Comparison of ENCODE assay signal across 28 mouse cellular contexts in the genomic region with DNA sequence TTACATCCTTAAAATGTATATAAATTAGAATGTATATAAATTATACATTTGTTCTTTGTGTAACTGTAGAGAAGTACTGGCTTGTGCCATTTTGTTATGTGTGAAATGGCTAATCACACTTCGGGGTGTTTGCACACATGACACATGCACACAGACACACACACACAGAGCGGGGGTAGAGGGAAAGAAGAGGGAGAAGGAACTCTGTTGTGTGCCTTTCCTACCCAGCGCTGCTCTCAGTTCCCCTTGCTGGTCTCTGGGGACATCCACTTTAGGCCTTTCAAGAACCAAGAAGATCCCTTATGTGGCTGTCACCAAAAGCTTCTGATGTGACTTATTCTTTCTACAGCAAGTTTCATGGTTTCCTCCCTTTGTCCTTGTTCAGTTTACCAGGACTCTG. TPM values are rescaled to one million over a fixed set of nuclear protein-coding genes. Genes with fewer than 3 reads are reported as not detected.
A peak's percentile ranks its signal among the peaks of the same experiment; 100 is the strongest.
DNase-seq lines count a peak whose midpoint lies in the region; ATAC-seq and TF ChIP-seq lines count a peak whose summit lies in the region.
"Had no signal": no experiment of that assay in that cellular context is flagged by ENCODE, and none has a peak within 500 bp of the region (broad histone marks: within the 10 kb centered on the region; RNA-seq: fewer than 3 reads in every experiment).

No protein-coding gene starts in this region.

- peak; percentile 73 to 79 for DNase-seq in B cell, adult 2 months
- peak; percentile 14 for DNase-seq in c-Kit-positive CD71-negative TER-119-negative erythroid progenitor cells, embryonic 14.5 days (ENCODE audit: low read depth)
- DNase-seq in spleen, adult 2 months (ENCODE audit: low read depth in 1 of 2, low spot score in 2 of 2) = peak; percentile 60 to 63
- no peak for DNase-seq in Muller cell, postnatal 12 days (ENCODE audit: inconsistent ontology term)
- DNase-seq in thymus, postnatal 10 days (ENCODE audit: low spot score in 2 of 2) = no peak
- DNase-seq: adrenal gland, postnatal 14 days; cerebellum, adult 2 months; cerebellum, postnatal 10 days; embryo, embryonic 11 days; gastrocnemius, postnatal 25 days; heart, adult 11 months; heart, postnatal 36 days had no signal

- H3K36me3 ChIP-seq in spleen, adult 2 months (ENCODE audit: control insufficient read depth, insufficient read depth, low read length) = no peaks in the 10 kb centered on the region
- H3K36me3 ChIP-seq in midbrain, embryonic 16.5 days (ENCODE audit: control insufficient read depth, insufficient read depth, low read length) = no peaks in the 10 kb centered on the region
- no peaks in the 10 kb centered on the region for H3K36me3 ChIP-seq in intestine, embryonic 16.5 days (ENCODE audit: control insufficient read depth, insufficient read depth, low read length)
- H3K36me3 ChIP-seq: embryonic facial prominence, embryonic 15.5 days; forebrain, embryonic 10.5 days; forebrain, embryonic 15.5 days; heart, embryonic 13.5 days; hindbrain, embryonic 12.5 days had no signal

- H3K27ac ChIP-seq in spleen, adult 2 months (ENCODE audit: insufficient read depth, low read length) = no peak overlapping the region
- no peak overlapping the region for H3K27ac ChIP-seq in midbrain, embryonic 16.5 days (ENCODE audit: low read length)
- H3K27ac ChIP-seq in intestine, embryonic 16.5 days (ENCODE audit: low read length) = no peak overlapping the region
- H3K27ac ChIP-seq: embryonic facial prominence, embryonic 15.5 days; forebrain, embryonic 10.5 days; forebrain, embryonic 15.5 days; heart, embryonic 13.5 days; hindbrain, embryonic 12.5 days had no signal

- H3K27me3 ChIP-seq in spleen, adult 2 months (ENCODE audit: control insufficient read depth, insufficient read depth, low read length) = no peaks in the 10 kb centered on the region
- H3K27me3 ChIP-seq in midbrain, embryonic 16.5 days (ENCODE audit: control insufficient read depth, insufficient read depth, low read depth, low read length) = no peaks in the 10 kb centered on the region
- H3K27me3 ChIP-seq in intestine, embryonic 16.5 days (replicated peaks; ENCODE audit: control insufficient read depth, insufficient read depth, low read length) = no peaks in the 10 kb centered on the region
- H3K27me3 ChIP-seq: embryonic facial prominence, embryonic 15.5 days; forebrain, embryonic 15.5 days; heart, embryonic 13.5 days; hindbrain, embryonic 12.5 days; Patski had no signal

- H3K9me3 ChIP-seq in midbrain, embryonic 16.5 days (replicated peaks; ENCODE audit: control insufficient read depth, low read length, poor library complexity, severe bottlenecking) = no peaks in the 10 kb centered on the region
- H3K9me3 ChIP-seq in intestine, embryonic 16.5 days (ENCODE audit: control insufficient read depth, low read length) = no peaks in the 10 kb centered on the region
- H3K9me3 ChIP-seq: embryonic facial prominence, embryonic 15.5 days; forebrain, embryonic 10.5 days; forebrain, embryonic 15.5 days; heart, embryonic 13.5 days; hindbrain, embryonic 12.5 days had no signal

- ATAC-seq in monocyte, adult 5-6 weeks (replicated peaks; ENCODE audit: insufficient number of reproducible peaks, low FRiP score, low TSS enrichment, poor library complexity, severe bottlenecking) = 0 out of 2 replicates have a peak, but pooled peaks have one; percentile 27
- no peak for ATAC-seq in midbrain, embryonic 16.5 days
- no peak for ATAC-seq in intestine, embryonic 16.5 days
- ATAC-seq: activated CD4-positive, CD25-positive, alpha-beta regulatory T cell, adult 4 months; CD4-positive, CD25-positive, alpha-beta regulatory T cell, adult 4 months; forebrain, embryonic 15.5 days; hindbrain, embryonic 16.5 days; inflammation-experienced regulatory T-cells, adult 6 months; Patski had no signal

- TF ChIP-seq POLR2A in spleen, adult 2 months (IDR thresholded peaks at IDR 0.05; ENCODE audit: low read depth, low read length) = no peak

- 32% methylated on average over 3 of the region's 3 CpGs for WGBS in spleen, adult 2 months
- 84% methylated on average over 3 of the region's 3 CpGs for WGBS in midbrain, embryonic 16.5 days
- WGBS in intestine, embryonic 16.5 days = 81% methylated on average over 3 of the region's 3 CpGs

- no peak overlapping the region for H3K4me3 ChIP-seq in spleen, adult 2 months (ENCODE audit: extremely low read depth, insufficient read depth, insufficient read length)
- no peak overlapping the region for H3K4me3 ChIP-seq in midbrain, embryonic 16.5 days (ENCODE audit: low read depth, low read length)
- no peak overlapping the region for H3K4me3 ChIP-seq in intestine, embryonic 16.5 days (ENCODE audit: low read length)
- H3K4me3 ChIP-seq: embryonic facial prominence, embryonic 15.5 days; erythroblast, embryonic 14.5 days; forebrain, embryonic 10.5 days; forebrain, embryonic 15.5 days; heart, embryonic 13.5 days; hindbrain, embryonic 12.5 days had no signal

- H3K4me2 ChIP-seq in midbrain, embryonic 16.5 days (ENCODE audit: low read length) = no peak overlapping the region
- no peak overlapping the region for H3K4me2 ChIP-seq in intestine, embryonic 16.5 days (ENCODE audit: low read depth, low read length)
- H3K4me2 ChIP-seq: embryonic facial prominence, embryonic 15.5 days; forebrain, embryonic 15.5 days; heart, embryonic 13.5 days; hindbrain, embryonic 12.5 days had no signal

- no peak for TF ChIP-seq CTCF in spleen, adult 2 months (IDR thresholded peaks at IDR 0.05; ENCODE audit: extremely low read depth, insufficient read depth, insufficient read length, insufficient replicate concordance)

- no peak overlapping the region for H3K9ac ChIP-seq in midbrain, embryonic 16.5 days (ENCODE audit: low read depth, low read length)
- H3K9ac ChIP-seq in intestine, embryonic 16.5 days (ENCODE audit: low read depth, low read length) = no peak overlapping the region
- H3K9ac ChIP-seq: embryonic facial prominence, embryonic 15.5 days; forebrain, embryonic 15.5 days; heart, embryonic 13.5 days; hindbrain, embryonic 12.5 days had no signal

- peaks cover 14% of the 10 kb centered on the region; the same call in 1 of the 2 replicates for H3K4me1 ChIP-seq in spleen, adult 2 months (ENCODE audit: control insufficient read depth, insufficient read depth, insufficient read length)
- no peaks in the 10 kb centered on the region for H3K4me1 ChIP-seq in midbrain, embryonic 16.5 days (ENCODE audit: control insufficient read depth, insufficient read depth, low read length)
- peaks cover 9% of the 10 kb centered on the region for H3K4me1 ChIP-seq in intestine, embryonic 16.5 days (ENCODE audit: control insufficient read depth, insufficient read depth, low read length)
- H3K4me1 ChIP-seq: forebrain, embryonic 10.5 days; forebrain, embryonic 15.5 days; hindbrain, embryonic 12.5 days had no signal

RNA-seq across cellular contexts. Expression of a gene that starts 11.8 kb away (rescaled TPM):
- total RNA-seq in monocyte, adult 5-6 weeks (2017) = 1.3 TPM in 1 of 3 replicates, not detected in the others
- not detected in 2 replicates for polyA plus RNA-seq in spleen, adult 2 months (2012; rRNA removed)
- polyA plus RNA-seq in midbrain, embryonic 16.5 days (2015; fragmentation: Nextera tagmentation; extraction: Ambion mirVana) = 0.26 and 0.36 TPM in 2 replicates
- 0.09 and 0.22 TPM in 2 replicates for polyA plus RNA-seq in intestine, embryonic 16.5 days (2015; fragmentation: Nextera tagmentation; extraction: Ambion mirVana)
- total RNA-seq: adrenal gland, adult 18-20 months; adrenal gland, postnatal 14 days; common myeloid progenitor, adult 5-6 weeks; gastrocnemius, postnatal 25 days; heart, postnatal 36 days had no signal
- polyA plus RNA-seq: cerebellum, adult 2 months; erythroblast, embryonic 14.5 days had no signal

RNA-seq across cellular contexts. Expression of a gene that starts 33.1 kb away (rescaled TPM):
- total RNA-seq in monocyte, adult 5-6 weeks (2017) = 11.3 to 32.6 TPM (median 13.8 TPM) in 3 replicates
- 65.6 and 67.6 TPM in 2 replicates for polyA plus RNA-seq in spleen, adult 2 months (2012; rRNA removed)
- 54.9 and 63.3 TPM in 2 replicates for polyA plus RNA-seq in midbrain, embryonic 16.5 days (2015; fragmentation: Nextera tagmentation; extraction: Ambion mirVana)
- polyA plus RNA-seq in intestine, embryonic 16.5 days (2015; fragmentation: Nextera tagmentation; extraction: Ambion mirVana) = 33.7 and 35.5 TPM in 2 replicates

RNA-seq across cellular contexts. Expression of a gene that starts 39.0 kb away (rescaled TPM):
- total RNA-seq in monocyte, adult 5-6 weeks (2017) = 29.3 to 42.2 TPM (median 41.6 TPM) in 3 replicates
- polyA plus RNA-seq in spleen, adult 2 months (2012; rRNA removed) = 103 and 134 TPM in 2 replicates
- polyA plus RNA-seq in midbrain, embryonic 16.5 days (2015; fragmentation: Nextera tagmentation; extraction: Ambion mirVana) = 118 and 126 TPM in 2 replicates
- 82.7 and 84.6 TPM in 2 replicates for polyA plus RNA-seq in intestine, embryonic 16.5 days (2015; fragmentation: Nextera tagmentation; extraction: Ambion mirVana)

RNA-seq across cellular contexts. Expression of a gene that starts 56.9 kb away (rescaled TPM):
- total RNA-seq in monocyte, adult 5-6 weeks (2017) = 14.5 to 29.4 TPM (median 16.6 TPM) in 3 replicates
- polyA plus RNA-seq in spleen, adult 2 months (2012; rRNA removed) = 40.4 and 55.2 TPM in 2 replicates
- polyA plus RNA-seq in midbrain, embryonic 16.5 days (2015; fragmentation: Nextera tagmentation; extraction: Ambion mirVana) = 117 and 127 TPM in 2 replicates
- polyA plus RNA-seq in intestine, embryonic 16.5 days (2015; fragmentation: Nextera tagmentation; extraction: Ambion mirVana) = 97.2 and 100 TPM in 2 replicates

Comparison
In these comparisons a context has a peak if more than half of its experiments do, and no peak if none do; other contexts are left out.
1. DNase-seq: peak in B cell, adult 2 months (2 of 2), c-Kit-positive CD71-negative TER-119-negative erythroid progenitor cells, embryonic 14.5 days (single experiment) and spleen, adult 2 months (2 of 2); none in Muller cell, postnatal 12 days (single experiment) and thymus, postnatal 10 days (0 of 2).